Mouse (Mus musculus): ENCODE results near the gene Spesp1. TPM values are rescaled to one million over a fixed set of nuclear protein-coding genes. Genes with fewer than 3 reads are reported as not detected.

Spesp1 gene
- total RNA-seq, 2 experiments from 2014 or later, result not detected

- intact Hi-C loops (cut with DNase I), result no loop called here
- peak in 1 of 2 experiments; percentile 60 for DNase-seq (ENCODE audit: low spot score in 2 of 2)
Measured at GRCm38 (mm10) chr9:62253736-62254443, 28.1 kb downstream of the Spesp1 start.

DNA sequence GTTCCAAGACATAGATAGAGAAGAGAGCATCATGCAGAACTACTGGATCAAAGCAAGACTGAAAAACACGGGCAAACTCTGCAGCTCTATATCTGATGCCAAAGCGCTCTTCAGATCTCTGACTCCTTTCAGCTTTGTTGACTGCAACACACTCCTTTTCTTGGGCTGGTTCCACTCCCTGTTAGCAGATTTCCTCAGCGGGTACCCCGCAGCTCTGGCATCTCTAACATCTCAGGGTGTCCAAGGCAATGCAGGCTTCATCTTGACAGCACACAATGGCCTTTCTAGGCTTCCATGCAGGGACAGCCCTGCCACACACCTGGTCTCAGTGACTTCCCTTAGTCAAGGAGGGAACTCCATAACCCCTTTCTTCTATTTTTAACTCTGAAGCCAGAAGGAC is 31.7 kb downstream of the Spesp1 start:
- DNase-seq (ENCODE audit: low spot score in 2 of 2), result no peak
- intact Hi-C loops (cut with DNase I), result no loop called here

- DNase-seq (ENCODE audit: low spot score in 2 of 2), result no peak
- intact Hi-C loops (cut with DNase I), result no loop called here
Measured at GRCm38 (mm10) chr9:62246380-62246942, 35.5 kb downstream of the Spesp1 start.

- intact Hi-C loops (cut with DNase I), result loop anchor here (2.0 kb wide), 1 partner anchor 279 kb away; no protein-coding TSS in a partner anchor
- DNase-seq (ENCODE audit: low spot score in 2 of 2), result no peak
Measured at GRCm38 (mm10) chr9:62245612-62246379, 36.2 kb downstream of the Spesp1 start.

GRCm38 (mm10) chr9:62244612-62245010 is 37.4 kb downstream of the Spesp1 start:
- no peak for DNase-seq (ENCODE audit: low spot score in 2 of 2)
- intact Hi-C loops (cut with DNase I), result loop anchor here (1.0 to 5.0 kb wide), 4 partner anchors 122 to 297 kb away; partner anchors contain the start of genes Glce and Kif23

DNA sequence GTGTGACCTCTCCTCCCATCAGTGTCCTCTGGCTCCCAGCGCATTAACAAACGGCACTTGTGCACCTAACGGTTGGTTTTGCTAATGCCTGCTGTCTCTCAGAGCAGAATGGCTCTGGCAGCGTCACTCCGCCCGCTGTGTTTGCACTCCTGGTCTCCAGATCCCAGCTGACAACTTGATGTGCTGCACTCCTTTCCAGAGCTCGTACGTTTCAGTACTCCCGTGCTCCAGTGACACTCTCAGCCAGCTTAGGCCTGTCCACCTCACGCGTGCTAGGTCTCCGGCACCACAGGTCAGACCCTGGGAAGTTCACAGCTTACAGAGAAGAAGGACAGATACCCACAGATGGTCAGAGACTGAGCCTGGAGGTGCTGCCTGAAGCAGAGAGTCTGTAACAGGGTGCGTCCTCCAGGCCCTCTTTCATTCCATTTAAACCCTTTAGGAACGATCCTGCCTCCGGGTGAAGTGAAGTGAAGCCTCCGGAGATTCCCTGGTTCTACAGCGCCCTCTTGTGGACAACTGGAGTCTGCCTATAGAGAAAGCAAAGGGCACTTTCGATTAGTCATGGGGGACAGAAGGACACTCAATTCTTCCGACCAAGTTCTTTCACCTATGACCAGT is 37.9 kb downstream of the Spesp1 start:
- DNase-seq (ENCODE audit: low spot score in 2 of 2), result peak; percentile 74 to 88

GRCm38 (mm10) chr9:62240036-62240435 is 42.0 kb downstream of the Spesp1 start:
- intact Hi-C loops (cut with DNase I), result loop anchor here (5.0 kb wide), 2 partner anchors 118 to 293 kb away; partner anchors contain the start of genes Glce and Kif23
- DNase-seq (ENCODE audit: low spot score in 2 of 2), result no peak

More for the DNA sequence above, 37.9 kb downstream of the Spesp1 start:
- intact Hi-C loops (cut with DNase I), result loop anchor here (1.0 to 5.0 kb wide), 4 partner anchors 122 to 297 kb away; partner anchors contain the start of genes Glce and Kif23

GRCm38 (mm10) chr9:62237381-62237980 is 44.5 kb downstream of the Spesp1 start:
- DNase-seq (ENCODE audit: low spot score in 2 of 2), result no peak
- intact Hi-C loops (cut with DNase I), result no loop called here

GRCm38 (mm10) chr9:62235501-62235900 is 46.5 kb downstream of the Spesp1 start:
- intact Hi-C loops (cut with DNase I), result no loop called here
- DNase-seq (ENCODE audit: low spot score in 2 of 2), result no peak

DNA sequence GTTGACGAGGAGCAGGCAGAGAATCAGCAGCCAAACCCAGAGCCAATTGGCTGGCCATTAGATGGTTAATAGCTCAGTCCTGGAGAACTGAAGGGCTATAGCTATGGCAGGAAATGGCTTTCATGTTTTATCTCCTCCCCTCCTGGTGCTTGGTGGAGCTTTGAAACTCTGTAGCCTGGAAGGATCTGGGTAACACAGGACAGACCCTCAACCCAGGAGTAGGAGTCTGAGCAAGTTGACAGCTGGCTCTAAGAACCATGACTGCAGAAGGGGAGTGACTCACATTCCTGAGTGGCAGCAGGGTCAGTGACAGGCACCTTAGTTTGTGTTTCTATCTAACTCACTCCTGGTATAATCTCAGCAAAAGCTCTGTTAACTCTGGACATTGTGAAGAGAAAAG is 49.4 kb downstream of the Spesp1 start:
- intact Hi-C loops (cut with DNase I), result no loop called here
- no peak for DNase-seq (ENCODE audit: low spot score in 2 of 2)

- intact Hi-C loops (cut with DNase I), result no loop called here
- DNase-seq (ENCODE audit: low spot score in 2 of 2), result no peak
Measured at GRCm38 (mm10) chr9:62231046-62231445, 51.0 kb downstream of the Spesp1 start.

- intact Hi-C loops (cut with DNase I), result no loop called here
- peak; percentile 71 to 84 for DNase-seq (ENCODE audit: low spot score in 2 of 2)
Measured at GRCm38 (mm10) chr9:62229985-62230384, 52.0 kb downstream of the Spesp1 start.

DNA sequence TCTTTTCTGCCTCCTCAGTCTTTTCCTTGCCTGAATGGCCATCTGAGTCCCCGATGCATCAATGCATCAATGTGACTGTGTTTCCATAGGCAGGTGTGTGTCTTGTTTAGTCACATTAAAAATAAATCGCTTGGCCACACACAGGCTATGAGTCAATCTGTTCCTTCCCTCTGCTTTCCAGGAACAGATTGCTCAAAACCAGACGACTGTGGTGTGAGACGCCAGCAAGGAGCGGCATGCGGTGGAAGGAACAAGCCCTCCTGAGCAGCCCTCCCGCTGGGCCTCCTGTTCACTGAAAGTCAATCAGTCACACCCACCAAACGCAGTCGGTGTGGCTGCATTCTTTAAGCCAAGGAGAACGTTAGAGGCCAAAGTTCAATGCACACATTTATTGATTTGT is 59.5 kb downstream of the Spesp1 start:
- intact Hi-C loops (cut with DNase I), result loop anchor here (5.0 kb wide), 1 partner anchor 100 kb away; the partner anchor contains the start of gene Glce
- DNase-seq (ENCODE audit: low spot score in 2 of 2), result peak; percentile 43 to 61

- intact Hi-C loops (cut with DNase I), result loop anchor here (5.0 kb wide), 1 partner anchor 100 kb away; the partner anchor contains the start of gene Glce
- DNase-seq (ENCODE audit: low spot score in 2 of 2), result no peak
Measured at GRCm38 (mm10) chr9:62222029-62222428, 60.0 kb downstream of the Spesp1 start.

Small RNAs within 50 kb of the gene (microRNA-seq; reads per million reads assigned to microRNA genes)
- gene Gm25603, result 0 reads per million in 2 experiments

Other genes starting within 250 kb of the Spesp1 start
- gene Glce, start 159.6 kb downstream of the Spesp1 start, total RNA-seq (2021), result 10 to 100 TPM; 27.2 to 28.7 TPM
- gene Anp32a, start 59.1 kb upstream of the Spesp1 start, total RNA-seq (2021), result 100 to 1,000 TPM; 254 to 262 TPM